Mouse (Mus musculus) stomach, embryonic 14.5 days (tissue): Measurements from ENCODE around the gene Stk11. TPM values are rescaled to one million over a fixed set of nuclear protein-coding genes. Genes with fewer than 3 reads are reported as not detected.

ENCODE experiments used
- ATAC-seq: fragments of 200-750 bp; cut with Nextera tagmentation; 2 replicates; pipeline ENCODE4 v1.8.0; 2017; ENCODE audit warnings: low read depth, moderate TSS enrichment; ENCODE audit not compliant: insufficient number of reproducible peaks, insufficient read depth, low FRiP score
- H3K27ac ChIP-seq: fragments of 300-500 bp; sonication (generic); 2 replicates; pipeline ENCODE4 v1.5.1; 2014; ENCODE audit warnings: mild to moderate bottlenecking, low read length, moderate library complexity, mixed read lengths
- H3K27me3 ChIP-seq: fragments of 300-500 bp; sonication (generic); 2 replicates; pipeline ENCODE4 v1.6.1; 2014; ENCODE audit warnings: low read length, control low read depth, mixed read lengths; ENCODE audit not compliant: control insufficient read depth, insufficient read depth
- H3K36me3 ChIP-seq: fragments of 300-500 bp; sonication (generic); 2 replicates; pipeline ENCODE4 v1.6.1; 2014; ENCODE audit warnings: mild to moderate bottlenecking, control low read depth, low read length, moderate library complexity, mixed read lengths; ENCODE audit not compliant: control insufficient read depth, insufficient read depth
- H3K4me1 ChIP-seq: fragments of 300-500 bp; sonication (generic); 2 replicates; pipeline ENCODE4 v1.6.1; 2014; ENCODE audit warnings: low read length, control low read depth, mixed read lengths; ENCODE audit not compliant: control insufficient read depth, insufficient read depth
- H3K4me2 ChIP-seq: fragments of 300-500 bp; sonication (generic); replicated peaks from 2 replicates; pipeline ENCODE4 v1.6.1; 2014; ENCODE audit warnings: low read depth, low read length, control low read depth
- H3K4me3 ChIP-seq: fragments of 300-500 bp; sonication (generic); 2 replicates; pipeline ENCODE4 v1.5.1; 2014; ENCODE audit warnings: low read depth, low read length, control low read depth
- H3K9ac ChIP-seq: fragments of 300-500 bp; sonication (generic); replicated peaks from 2 replicates; pipeline ENCODE4 v1.6.1; 2014; ENCODE audit warnings: low read depth, mild to moderate bottlenecking, control low read depth, low read length, moderate library complexity, mixed read lengths
- H3K9me3 ChIP-seq: fragments of 300-500 bp; sonication (generic); 2 replicates; pipeline ENCODE4 v1.6.1; 2016; ENCODE audit warnings: low read depth, low read length, control low read depth; ENCODE audit not compliant: control insufficient read depth
- WGBS: fragments of 180-500 bp; shearing (Covaris S2); extraction: QIAGEN DNeasy Blood & Tissue Kit; methylation state at CpG from one replicate; pipeline ENCODE4 v1.1.7; 2014; 5-methylcytosine and 5-hydroxymethylcytosine counted together
- polyA plus RNA-seq: library from polyadenylated mRNA; unstranded; fragments of >200 nt; fragmentation: Nextera tagmentation; extraction: Ambion mirVana; gene quantifications from 2 replicates; pipeline ENCODE4 v1.2.1, GENCODE M21; 2014

The Stk11 gene
- polyA plus RNA-seq, 1 experiment from 2014 or later = 25.2 TPM

- ATAC-seq = peak; percentile 18; the same call in 1 of the 2 replicates
- H3K27me3 ChIP-seq = no peaks in the 10 kb centered on the region
- H3K9me3 ChIP-seq = no peaks in the 10 kb centered on the region
- WGBS = 9% methylated on average over 7 of the region's 7 CpGs
- H3K9ac ChIP-seq = 0 out of 2 replicates have a peak overlapping the region, but pooled peaks have one; percentile 3
- H3K4me1 ChIP-seq = peaks cover 78% of the 10 kb centered on the region
- H3K27ac ChIP-seq = peak overlapping the region; percentile 96
- H3K4me2 ChIP-seq = peak overlapping the region; percentile 77
- peak overlapping the region; percentile 32 for H3K4me3 ChIP-seq
- H3K36me3 ChIP-seq = peaks cover 10% of the 10 kb centered on the region
Measured at GRCm38 (mm10) chr10:80161522-80162242, 46.1 kb downstream of the Stk11 start.

- Histone ChIP-seq H3K36me3 (peaks cover 5% of the 10 kb centered on the region), H3K9me3 (no peaks in the 10 kb centered on the region), H3K27ac (peak overlapping the region; percentile 96), H3K9ac (no peak overlapping the region), H3K4me2 (peak overlapping the region; percentile 77; the same call in 1 of the 2 replicates), H3K4me1 (peaks cover 77% of the 10 kb centered on the region), H3K4me3 (no peak overlapping the region), H3K27me3 (no peaks in the 10 kb centered on the region)
- WGBS = 69% methylated on average over 3 of the region's 3 CpGs
- ATAC-seq = no peak
Measured at GRCm38 (mm10) chr10:80162243-80162608, 46.6 kb downstream of the Stk11 start.

GRCm38 (mm10) chr10:80162716-80163299 is 47.2 kb downstream of the Stk11 start:
- H3K36me3 ChIP-seq = no peaks in the 10 kb centered on the region
- no peak for ATAC-seq
- H3K27ac ChIP-seq = peak overlapping the region; percentile 96
- H3K27me3 ChIP-seq = no peaks in the 10 kb centered on the region
- H3K4me1 ChIP-seq = peaks cover 71% of the 10 kb centered on the region
- 66% methylated on average over 6 of the region's 6 CpGs for WGBS
- H3K9ac ChIP-seq = no peak overlapping the region
- H3K4me3 ChIP-seq = no peak overlapping the region
- H3K4me2 ChIP-seq = no peak overlapping the region
- H3K9me3 ChIP-seq = no peaks in the 10 kb centered on the region

GRCm38 (mm10) chr10:80163721-80164120 is 48.1 kb downstream of the Stk11 start:
- WGBS = 67% methylated on average over 8 of the region's 8 CpGs
- peak overlapping the region; percentile 56 for H3K27ac ChIP-seq
- H3K9ac ChIP-seq = no peak overlapping the region

GRCm38 (mm10) chr10:80164161-80164997 is 48.8 kb downstream of the Stk11 start:
- H3K27me3 ChIP-seq = no peaks in the 10 kb centered on the region
- WGBS = 9% methylated on average over 44 of the region's 44 CpGs
- peak overlapping the region; percentile 56 for H3K27ac ChIP-seq
- H3K4me1 ChIP-seq = peaks cover 65% of the 10 kb centered on the region
- H3K9ac ChIP-seq = peak overlapping the region; percentile 34; the same call in 1 of the 2 replicates
- H3K36me3 ChIP-seq = no peaks in the 10 kb centered on the region
- H3K9me3 ChIP-seq = no peaks in the 10 kb centered on the region
- H3K4me3 ChIP-seq = peak overlapping the region; percentile 30
- no peak; the same call in 1 of the 2 replicates for ATAC-seq
- peak overlapping the region; percentile 92 for H3K4me2 ChIP-seq

More at GRCm38 (mm10) chr10:80163721-80164120, 48.1 kb downstream of the Stk11 start:
- peaks cover 65% of the 10 kb centered on the region for H3K4me1 ChIP-seq
- no peak overlapping the region for H3K4me2 ChIP-seq
- no peaks in the 10 kb centered on the region for H3K27me3 ChIP-seq
- H3K36me3 ChIP-seq = no peaks in the 10 kb centered on the region
- no peak for ATAC-seq
- H3K4me3 ChIP-seq = no peak overlapping the region
- H3K9me3 ChIP-seq = no peaks in the 10 kb centered on the region

GRCm38 (mm10) chr10:80164998-80165344 is 49.4 kb downstream of the Stk11 start:
- peak overlapping the region; percentile 30 for H3K4me3 ChIP-seq
- peaks cover 68% of the 10 kb centered on the region for H3K4me1 ChIP-seq
- peak; percentile 34; the same call in 1 of the 2 replicates for ATAC-seq
- peak overlapping the region; percentile 92 for H3K4me2 ChIP-seq
- peak overlapping the region; percentile 56; the same call in 1 of the 2 replicates for H3K27ac ChIP-seq
- no peaks in the 10 kb centered on the region for H3K27me3 ChIP-seq
- peak overlapping the region; percentile 34; the same call in 1 of the 2 replicates for H3K9ac ChIP-seq
- peaks cover 3% of the 10 kb centered on the region; the same call in 1 of the 2 replicates for H3K36me3 ChIP-seq
- WGBS = 0% methylated on average over 17 of the region's 17 CpGs
- H3K9me3 ChIP-seq = no peaks in the 10 kb centered on the region

GRCm38 (mm10) chr10:80165392-80166128 is 50.0 kb downstream of the Stk11 start, which contains the start of gene Cirbp:
Gene Cirbp, plus strand, starts transcription at chr10:80165985.
- Histone ChIP-seq H3K4me1 (peaks cover 62% of the 10 kb centered on the region), H3K9me3 (no peaks in the 10 kb centered on the region), H3K27ac (peak within 1 kb of the TSS; percentile 78), H3K9ac (peak within 1 kb of the TSS; percentile 34; the same call in 1 of the 2 replicates), H3K36me3 (peaks cover 9% of the 10 kb centered on the region), H3K4me3 (peak within 1 kb of the TSS; percentile 30), H3K27me3 (no peaks in the 10 kb centered on the region), H3K4me2 (peak within 1 kb of the TSS; percentile 92)
- no peak for ATAC-seq
- WGBS = 14% methylated on average over 20 of the region's 20 CpGs
